Mouse (Mus musculus) olfactory bulb, adult 2 months (tissue): ENCODE measurements at regions not wholly inside any gene's neighbourhood (a gene's known extent, or its start where the extent isn't known, plus 50 kb on each side); places are given as distances from the start of the nearest gene placed in this dataset.

Source experiments
- CTCF ChIP-seq: fragments of 200-500 bp; IDR thresholded peaks from 2 replicates; pipeline ENCODE4 v1.5.1; 2012; ENCODE audit warnings: low read depth, mild to moderate bottlenecking, low read length, moderate library complexity; ENCODE audit not compliant: insufficient read depth
- POLR2A ChIP-seq: fragments of 200-500 bp; IDR thresholded peaks from 2 replicates; pipeline ENCODE4 v1.6.1; 2012; ENCODE audit warnings: mild to moderate bottlenecking, low read depth, low read length, moderate library complexity; ENCODE audit not compliant: insufficient read depth

DNA sequence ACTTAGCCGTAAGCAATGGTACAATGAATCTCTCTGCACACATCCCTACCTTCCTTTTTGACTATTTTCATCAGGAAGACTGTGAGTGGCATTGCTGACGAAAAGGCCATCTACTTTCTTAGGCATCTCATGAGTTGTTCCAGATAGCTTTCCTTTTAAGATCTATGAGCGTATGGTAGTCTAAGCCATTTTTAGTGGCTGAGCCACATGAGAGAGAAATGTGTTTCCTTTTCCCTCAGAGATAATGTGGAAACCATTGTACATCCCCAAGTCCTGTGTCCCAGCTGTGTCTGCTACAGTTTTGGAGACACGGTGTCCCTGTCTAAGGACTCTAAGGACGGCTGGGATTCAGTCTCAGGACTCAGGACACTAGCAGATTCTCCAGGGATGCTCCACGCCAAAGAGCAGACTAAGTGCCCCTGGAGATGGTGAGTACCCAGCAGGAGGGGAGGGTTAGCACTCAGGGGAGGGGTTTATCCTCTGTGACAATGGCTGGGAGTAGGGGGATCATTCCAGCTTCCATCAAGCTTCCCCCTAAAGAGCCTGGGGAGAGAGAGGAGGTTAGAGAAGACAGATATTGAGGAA, 199.0 kb downstream of the Cdca7 start:
- TF ChIP-seq CTCF (no peak), POLR2A (no peak)
